Mouse (Mus musculus) brown adipose tissue, adult 24 weeks (tissue): ENCODE data around the gene Kif6. TPM values are rescaled to one million over a fixed set of nuclear protein-coding genes. Genes with fewer than 3 reads are reported as not detected.
A peak's percentile ranks its signal among the peaks of the same experiment; 100 is the strongest.

Source experiments
- H3K27ac ChIP-seq: fragments of 200-500 bp; replicated peaks from 2 replicates; pipeline ENCODE4 v1.5.1; 2012; ENCODE audit warnings: low read depth, mild to moderate bottlenecking, low read length
- H3K4me1 ChIP-seq: fragments of 200-500 bp; 2 replicates; pipeline ENCODE4 v1.6.1; 2012; ENCODE audit warnings: low read length, mixed read lengths; ENCODE audit not compliant: control insufficient read depth, insufficient read depth, insufficient read length
- H3K4me3 ChIP-seq: fragments of 200-500 bp; 2 replicates; pipeline ENCODE4 v1.5.1; 2012; ENCODE audit warnings: low read depth, mild to moderate bottlenecking, low read length, moderate library complexity; ENCODE audit not compliant: insufficient read depth
- polyA plus RNA-seq: library from polyadenylated mRNA; stranded (reverse); fragments of >200 nt; gene quantifications from 2 replicates; pipeline ENCODE4 v1.2.4, GENCODE M21; 2012; ENCODE audit not compliant: missing spikeins, insufficient read depth, insufficient read length

Gene Kif6
- polyA plus RNA-seq, 1 experiment, result not detected

GRCm38 (mm10) chr17:49777115-49777839, 162.3 kb downstream of the Kif6 start:
- no peak overlapping the region for H3K27ac ChIP-seq
- H3K4me1 ChIP-seq, result no peaks in the 10 kb centered on the region
- no peak overlapping the region for H3K4me3 ChIP-seq

GRCm38 (mm10) chr17:49779066-49779465, 164.1 kb downstream of the Kif6 start:
- Histone ChIP-seq H3K4me3 (no peak overlapping the region), H3K27ac (no peak overlapping the region), H3K4me1 (no peaks in the 10 kb centered on the region)

GRCm38 (mm10) chr17:49779576-49779975, 164.6 kb downstream of the Kif6 start:
- Histone ChIP-seq H3K27ac (no peak overlapping the region), H3K4me3 (no peak overlapping the region), H3K4me1 (no peaks in the 10 kb centered on the region)

GRCm38 (mm10) chr17:49785851-49786250, 170.9 kb downstream of the Kif6 start:
- no peak overlapping the region for H3K27ac ChIP-seq
- H3K4me1 ChIP-seq, result no peaks in the 10 kb centered on the region
- H3K4me3 ChIP-seq, result no peak overlapping the region

- Histone ChIP-seq H3K27ac (no peak overlapping the region), H3K4me3 (no peak overlapping the region), H3K4me1 (no peaks in the 10 kb centered on the region)
Measured at GRCm38 (mm10) chr17:49787351-49787750, 172.4 kb downstream of the Kif6 start.

- Histone ChIP-seq H3K4me1 (no peaks in the 10 kb centered on the region), H3K27ac (no peak overlapping the region), H3K4me3 (no peak overlapping the region)
Measured at GRCm38 (mm10) chr17:49788187-49788974, 173.4 kb downstream of the Kif6 start.

- Histone ChIP-seq H3K4me3 (no peak overlapping the region), H3K27ac (no peak overlapping the region), H3K4me1 (no peaks in the 10 kb centered on the region)
Measured at GRCm38 (mm10) chr17:49791546-49791945, 176.6 kb downstream of the Kif6 start.

GRCm38 (mm10) chr17:49792217-49792743, 177.3 kb downstream of the Kif6 start:
- Histone ChIP-seq H3K27ac (no peak overlapping the region), H3K4me1 (no peaks in the 10 kb centered on the region), H3K4me3 (no peak overlapping the region)

GRCm38 (mm10) chr17:49792946-49793345, 178.0 kb downstream of the Kif6 start:
- Histone ChIP-seq H3K4me1 (no peaks in the 10 kb centered on the region), H3K4me3 (no peak overlapping the region), H3K27ac (no peak overlapping the region)

- H3K4me3 ChIP-seq, result no peak overlapping the region
- no peak overlapping the region for H3K27ac ChIP-seq
- H3K4me1 ChIP-seq, result no peaks in the 10 kb centered on the region
Measured at GRCm38 (mm10) chr17:49793965-49794364, 179.0 kb downstream of the Kif6 start.

GRCm38 (mm10) chr17:49795241-49795640, 180.3 kb downstream of the Kif6 start:
- Histone ChIP-seq H3K27ac (no peak overlapping the region), H3K4me3 (no peak overlapping the region), H3K4me1 (peaks cover 7% of the 10 kb centered on the region; the same call in 1 of the 2 replicates)

- Histone ChIP-seq H3K4me3 (no peak overlapping the region), H3K4me1 (peaks cover 7% of the 10 kb centered on the region; the same call in 1 of the 2 replicates), H3K27ac (no peak overlapping the region)
Measured at GRCm38 (mm10) chr17:49796116-49796515, 181.2 kb downstream of the Kif6 start.

- H3K4me1 ChIP-seq, result peaks cover 7% of the 10 kb centered on the region; the same call in 1 of the 2 replicates
- H3K4me3 ChIP-seq, result no peak overlapping the region
- peak overlapping the region; percentile 27; the same call in 1 of the 2 replicates for H3K27ac ChIP-seq
Measured at GRCm38 (mm10) chr17:49799168-49799567, 184.2 kb downstream of the Kif6 start.

GRCm38 (mm10) chr17:49800157-49800556, 185.2 kb downstream of the Kif6 start:
- Histone ChIP-seq H3K27ac (no peak overlapping the region), H3K4me3 (no peak overlapping the region)

GRCm38 (mm10) chr17:49807461-49807860, 192.5 kb downstream of the Kif6 start:
- Histone ChIP-seq H3K4me1 (no peaks in the 10 kb centered on the region), H3K27ac (no peak overlapping the region), H3K4me3 (no peak overlapping the region)

More at GRCm38 (mm10) chr17:49800157-49800556, 185.2 kb downstream of the Kif6 start:
- H3K4me1 ChIP-seq, result peaks cover 7% of the 10 kb centered on the region; the same call in 1 of the 2 replicates
